Mouse (Mus musculus): Measurements from ENCODE around the gene Snrnp25. TPM values are rescaled to one million over a fixed set of nuclear protein-coding genes. Genes with fewer than 3 reads are reported as not detected.

The Snrnp25 gene
- polyA plus RNA-seq (2015; fragmentation: Nextera tagmentation; extraction: Ambion mirVana), result 56.6 and 61.1 TPM in 2 replicates

DNA sequence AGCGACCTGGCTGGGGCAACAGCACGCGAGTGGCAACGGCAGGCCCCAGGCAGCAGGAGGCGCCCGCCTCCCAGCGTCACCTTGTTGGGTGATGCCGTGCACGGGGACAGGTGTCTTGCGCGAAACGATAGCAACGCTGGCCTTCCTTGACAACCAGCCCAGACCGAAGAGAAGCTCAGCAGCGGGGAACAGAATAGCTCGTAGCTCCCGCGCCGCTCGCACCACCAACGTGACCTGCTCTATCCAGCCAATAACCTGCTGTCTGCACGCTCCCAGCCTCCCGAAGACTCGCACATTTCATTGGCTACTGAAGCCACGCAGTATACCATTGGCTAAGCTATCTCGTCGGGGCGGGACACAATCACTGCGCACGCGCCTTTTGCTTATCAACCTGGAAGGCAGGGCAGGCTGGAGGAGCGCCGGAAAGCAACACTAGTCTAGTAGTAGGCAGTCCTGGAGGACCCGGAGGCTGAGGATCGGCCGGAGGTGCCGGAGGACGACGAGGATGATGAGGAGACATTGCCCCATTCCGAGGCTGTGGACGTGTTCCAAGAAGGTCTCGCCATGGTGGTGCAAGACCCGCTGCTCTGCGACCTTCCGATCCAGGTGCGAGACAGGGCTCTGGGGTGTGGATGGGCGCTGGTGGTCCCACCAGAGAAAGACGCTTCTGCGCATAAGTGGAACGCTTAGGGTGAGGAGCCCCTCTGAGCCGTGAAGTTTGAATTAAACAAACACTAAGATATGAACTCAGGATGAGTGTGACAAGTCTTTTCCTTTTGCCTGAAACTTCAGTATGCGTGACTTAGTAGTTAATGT lies at the start of gene Snrnp25:
Gene Snrnp25, plus strand, starts transcription at position 358 of the 816 bp plus-strand sequence.
- H3K4me1 ChIP-seq (ENCODE audit: insufficient read depth, low read length), result peaks cover 12% of the 10 kb centered on the region
- no peaks in the 10 kb centered on the region for H3K9me3 ChIP-seq (ENCODE audit: low read length)
- peak within 1 kb of the TSS; percentile 81 for H3K4me2 ChIP-seq (replicated peaks; ENCODE audit: low read depth, low read length)
- H3K9ac ChIP-seq (replicated peaks; ENCODE audit: low read length), result peak within 1 kb of the TSS; percentile 83
- no peaks in the 10 kb centered on the region for H3K27me3 ChIP-seq (ENCODE audit: insufficient read depth, low read length)
- H3K27ac ChIP-seq (ENCODE audit: low read length), result no peak within 1 kb of the TSS; the same call in 1 of the 2 replicates
- peak; percentile 100 for ATAC-seq (ENCODE audit: low FRiP score, low TSS enrichment)
- peaks cover 23% of the 10 kb centered on the region for H3K36me3 ChIP-seq (ENCODE audit: insufficient read depth, low read length)
- peak within 1 kb of the TSS; percentile 86 for H3K4me3 ChIP-seq (ENCODE audit: low read length)
- WGBS, result under 1% methylated on average over 52 of the region's 52 CpGs

DNA sequence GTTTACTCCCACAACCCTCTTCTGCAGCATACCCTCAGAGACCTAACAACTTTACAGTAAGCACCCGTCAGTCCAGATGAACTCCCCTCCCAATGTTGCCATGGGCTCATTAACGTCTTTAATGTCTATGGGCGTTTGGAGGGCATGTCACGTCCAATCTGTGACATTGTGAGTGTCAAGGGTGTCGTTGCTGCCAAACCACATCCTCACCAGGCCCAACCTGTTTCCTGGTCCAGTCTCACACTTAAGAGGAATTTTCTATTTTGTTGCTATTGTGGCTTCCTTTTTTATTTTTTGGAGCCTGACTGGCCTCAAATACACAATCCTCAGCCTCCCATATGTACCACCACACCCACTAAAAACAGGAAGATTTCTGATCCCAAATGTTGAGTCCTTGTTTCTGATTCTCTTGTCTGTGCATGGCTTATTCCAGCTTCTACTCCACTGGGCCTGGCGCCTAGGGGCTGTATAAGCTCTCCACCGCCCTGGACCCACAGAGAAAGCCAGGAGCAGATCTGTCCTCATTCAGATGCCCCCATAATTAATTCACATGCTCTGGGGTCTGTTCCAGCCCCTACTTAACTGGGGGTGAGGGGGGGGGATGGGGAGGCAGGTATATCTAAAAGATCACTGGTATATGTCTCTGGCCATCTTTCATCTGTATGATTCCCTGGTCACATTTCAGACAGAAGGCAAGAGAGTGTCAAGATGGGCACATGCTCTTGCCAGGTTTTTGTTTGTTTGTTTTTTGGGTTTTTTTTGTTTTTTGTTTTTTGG lies 48.2 kb upstream of the Snrnp25 start:
- Histone ChIP-seq H3K9ac (replicated peaks; ENCODE audit: low read length) (no peak overlapping the region), H3K9me3 (ENCODE audit: low read length) (no peaks in the 10 kb centered on the region), H3K36me3 (ENCODE audit: insufficient read depth, low read length) (no peaks in the 10 kb centered on the region), H3K4me2 (replicated peaks; ENCODE audit: low read depth, low read length) (no peak overlapping the region), H3K4me1 (ENCODE audit: insufficient read depth, low read length) (0 out of 2 replicates have a peak, but pooled peaks cover 3% of the 10 kb centered on the region), H3K4me3 (ENCODE audit: low read length) (no peak overlapping the region), H3K27me3 (ENCODE audit: insufficient read depth, low read length) (peaks cover 8% of the 10 kb centered on the region; the same call in 1 of the 2 replicates), H3K27ac (ENCODE audit: low read length) (no peak overlapping the region)
- 81% methylated on average over 7 of the region's 7 CpGs for WGBS
- ATAC-seq (ENCODE audit: low FRiP score, low TSS enrichment), result no peak

DNA sequence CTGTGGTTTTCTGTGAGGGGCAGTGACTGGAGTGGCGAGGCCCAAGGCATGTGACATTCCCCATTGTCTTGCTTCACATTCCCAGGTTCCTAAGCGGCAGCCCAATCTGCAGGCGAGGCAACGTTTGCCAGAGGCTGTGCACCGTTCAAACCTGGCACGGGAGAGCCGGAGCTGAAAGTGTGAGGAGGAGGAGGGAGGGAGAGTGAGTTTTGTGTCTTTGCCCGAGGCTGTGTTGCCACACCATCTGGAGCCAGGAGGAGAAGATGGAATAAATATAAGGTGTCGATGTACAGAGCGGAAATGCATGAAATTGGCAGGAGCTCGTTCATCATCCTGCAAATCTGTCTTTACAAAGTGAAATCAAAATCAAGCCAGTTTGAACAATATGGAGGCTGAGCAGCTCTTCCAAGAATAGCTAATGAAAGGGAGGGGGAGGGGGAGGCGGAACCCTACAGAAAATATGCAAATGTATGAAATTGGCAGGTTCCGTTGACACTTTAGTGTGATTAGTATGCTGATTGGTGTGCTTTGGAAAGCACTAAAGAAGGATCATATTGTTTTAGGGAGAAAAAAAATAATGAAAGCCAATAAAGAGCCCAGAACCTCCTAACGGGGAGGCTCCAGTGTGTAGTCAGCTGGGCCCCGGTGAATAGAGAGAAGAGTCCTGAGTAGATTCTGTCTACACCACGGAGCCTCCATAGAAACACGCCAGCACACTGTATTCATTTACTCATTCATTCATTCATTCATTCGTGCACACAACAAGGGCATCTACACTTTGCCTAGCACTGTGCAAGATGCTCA lies 47.2 kb upstream of the Snrnp25 start:
- ATAC-seq (ENCODE audit: low FRiP score, low TSS enrichment), result no peak
- no peak overlapping the region for H3K4me2 ChIP-seq (replicated peaks; ENCODE audit: low read depth, low read length)
- H3K9ac ChIP-seq (replicated peaks; ENCODE audit: low read length), result no peak overlapping the region

DNA sequence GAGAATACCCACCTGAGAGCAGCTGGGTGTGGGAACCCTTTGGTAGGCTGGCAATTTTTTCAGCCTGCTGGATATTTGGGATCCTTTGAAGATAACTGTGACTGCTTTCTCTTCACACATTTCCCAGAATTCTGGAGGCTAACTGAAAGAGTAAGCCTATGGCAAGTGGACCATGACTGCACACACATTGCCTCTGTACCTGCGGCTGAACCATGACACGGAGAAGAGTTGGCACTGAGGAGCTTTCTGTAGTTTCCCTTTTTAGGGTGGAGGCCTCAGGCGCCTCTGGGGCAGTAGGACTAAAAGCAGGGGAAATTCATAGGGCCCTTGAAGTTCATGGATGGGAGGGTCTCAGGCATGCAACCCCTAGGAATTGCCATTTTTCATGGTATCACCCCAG lies 46.0 kb upstream of the Snrnp25 start:
- peaks cover 8% of the 10 kb centered on the region; the same call in 1 of the 2 replicates for H3K27me3 ChIP-seq (ENCODE audit: insufficient read depth, low read length)
- H3K4me1 ChIP-seq (ENCODE audit: insufficient read depth, low read length), result 0 out of 2 replicates have a peak, but pooled peaks cover 4% of the 10 kb centered on the region
- no peaks in the 10 kb centered on the region for H3K9me3 ChIP-seq (ENCODE audit: low read length)
- H3K4me2 ChIP-seq (replicated peaks; ENCODE audit: low read depth, low read length), result no peak overlapping the region
- H3K27ac ChIP-seq (ENCODE audit: low read length), result no peak overlapping the region
- ATAC-seq (ENCODE audit: low FRiP score, low TSS enrichment), result no peak
- no peak overlapping the region for H3K4me3 ChIP-seq (ENCODE audit: low read length)
- 66% methylated on average over 3 of the region's 3 CpGs for WGBS
- H3K9ac ChIP-seq (replicated peaks; ENCODE audit: low read length), result no peak overlapping the region
- H3K36me3 ChIP-seq (ENCODE audit: insufficient read depth, low read length), result no peaks in the 10 kb centered on the region

More for the DNA sequence above, 47.2 kb upstream of the Snrnp25 start:
- H3K27ac ChIP-seq (ENCODE audit: low read length), result no peak overlapping the region
- H3K4me3 ChIP-seq (ENCODE audit: low read length), result no peak overlapping the region
- WGBS, result 67% methylated on average over 18 of the region's 18 CpGs
- 0 out of 2 replicates have a peak, but pooled peaks cover 4% of the 10 kb centered on the region for H3K4me1 ChIP-seq (ENCODE audit: insufficient read depth, low read length)
- peaks cover 8% of the 10 kb centered on the region; the same call in 1 of the 2 replicates for H3K27me3 ChIP-seq (ENCODE audit: insufficient read depth, low read length)
- H3K9me3 ChIP-seq (ENCODE audit: low read length), result no peaks in the 10 kb centered on the region
- H3K36me3 ChIP-seq (ENCODE audit: insufficient read depth, low read length), result no peaks in the 10 kb centered on the region

DNA sequence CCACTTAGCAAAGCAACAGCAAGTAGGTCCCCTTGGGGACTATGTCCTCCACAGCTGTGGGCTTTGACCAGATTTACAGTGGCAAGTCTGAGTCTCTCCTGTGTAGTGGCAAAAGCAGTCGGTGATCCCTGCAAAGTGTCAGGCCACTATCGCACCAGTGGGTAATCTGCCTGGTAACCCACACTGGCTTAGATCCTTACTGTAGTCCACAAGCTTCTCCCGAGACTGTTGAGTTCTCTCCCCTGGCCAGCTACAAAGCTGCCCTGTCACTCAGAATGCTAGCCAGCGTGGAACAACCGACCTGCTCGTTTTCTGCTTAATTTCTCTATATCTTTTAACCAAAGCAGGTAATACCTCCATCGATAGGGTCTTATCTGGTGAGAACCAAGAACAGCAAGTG lies 44.9 kb upstream of the Snrnp25 start:
- 73% methylated on average over 7 of the region's 7 CpGs for WGBS
- Histone ChIP-seq H3K4me2 (replicated peaks; ENCODE audit: low read depth, low read length) (no peak overlapping the region), H3K4me1 (ENCODE audit: insufficient read depth, low read length) (0 out of 2 replicates have a peak, but pooled peaks cover 4% of the 10 kb centered on the region), H3K9me3 (ENCODE audit: low read length) (no peaks in the 10 kb centered on the region), H3K4me3 (ENCODE audit: low read length) (no peak overlapping the region), H3K9ac (replicated peaks; ENCODE audit: low read length) (no peak overlapping the region), H3K27me3 (ENCODE audit: insufficient read depth, low read length) (peaks cover 8% of the 10 kb centered on the region; the same call in 1 of the 2 replicates), H3K27ac (ENCODE audit: low read length) (no peak overlapping the region), H3K36me3 (ENCODE audit: insufficient read depth, low read length) (no peaks in the 10 kb centered on the region)
- no peak for ATAC-seq (ENCODE audit: low FRiP score, low TSS enrichment)

DNA sequence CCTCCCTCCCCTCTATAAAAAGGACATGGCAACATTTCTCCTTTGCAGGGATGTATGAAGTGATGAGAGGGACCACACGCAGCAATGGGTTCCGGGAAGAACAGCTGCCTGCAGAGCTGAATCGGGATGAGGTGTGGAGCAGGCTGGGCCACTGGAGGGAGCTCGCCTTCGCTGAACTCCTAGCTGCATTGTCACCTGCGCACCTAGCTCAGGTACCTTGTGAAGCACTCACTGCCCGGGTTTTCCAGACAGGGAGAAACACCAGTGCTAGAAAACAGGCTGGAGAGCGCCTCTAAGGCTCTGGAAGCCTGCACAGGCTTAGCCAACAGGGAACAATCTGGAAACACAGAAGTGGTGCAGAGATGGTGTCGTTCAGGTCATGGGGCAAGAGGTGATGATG lies 43.7 kb upstream of the Snrnp25 start:
- H3K9me3 ChIP-seq (ENCODE audit: low read length), result no peaks in the 10 kb centered on the region
- H3K27ac ChIP-seq (ENCODE audit: low read length), result no peak overlapping the region
- peaks cover 8% of the 10 kb centered on the region; the same call in 1 of the 2 replicates for H3K27me3 ChIP-seq (ENCODE audit: insufficient read depth, low read length)
- 0 out of 2 replicates have a peak, but pooled peaks cover 4% of the 10 kb centered on the region for H3K4me1 ChIP-seq (ENCODE audit: insufficient read depth, low read length)
- peak overlapping the region; percentile 61 for H3K4me2 ChIP-seq (replicated peaks; ENCODE audit: low read depth, low read length)
- H3K36me3 ChIP-seq (ENCODE audit: insufficient read depth, low read length), result no peaks in the 10 kb centered on the region
- H3K4me3 ChIP-seq (ENCODE audit: low read length), result no peak overlapping the region
- ATAC-seq (ENCODE audit: low FRiP score, low TSS enrichment), result peak; percentile 18; the same call in 1 of the 2 replicates
- 5% methylated on average over 9 of the region's 9 CpGs for WGBS
- no peak overlapping the region for H3K9ac ChIP-seq (replicated peaks; ENCODE audit: low read length)

DNA sequence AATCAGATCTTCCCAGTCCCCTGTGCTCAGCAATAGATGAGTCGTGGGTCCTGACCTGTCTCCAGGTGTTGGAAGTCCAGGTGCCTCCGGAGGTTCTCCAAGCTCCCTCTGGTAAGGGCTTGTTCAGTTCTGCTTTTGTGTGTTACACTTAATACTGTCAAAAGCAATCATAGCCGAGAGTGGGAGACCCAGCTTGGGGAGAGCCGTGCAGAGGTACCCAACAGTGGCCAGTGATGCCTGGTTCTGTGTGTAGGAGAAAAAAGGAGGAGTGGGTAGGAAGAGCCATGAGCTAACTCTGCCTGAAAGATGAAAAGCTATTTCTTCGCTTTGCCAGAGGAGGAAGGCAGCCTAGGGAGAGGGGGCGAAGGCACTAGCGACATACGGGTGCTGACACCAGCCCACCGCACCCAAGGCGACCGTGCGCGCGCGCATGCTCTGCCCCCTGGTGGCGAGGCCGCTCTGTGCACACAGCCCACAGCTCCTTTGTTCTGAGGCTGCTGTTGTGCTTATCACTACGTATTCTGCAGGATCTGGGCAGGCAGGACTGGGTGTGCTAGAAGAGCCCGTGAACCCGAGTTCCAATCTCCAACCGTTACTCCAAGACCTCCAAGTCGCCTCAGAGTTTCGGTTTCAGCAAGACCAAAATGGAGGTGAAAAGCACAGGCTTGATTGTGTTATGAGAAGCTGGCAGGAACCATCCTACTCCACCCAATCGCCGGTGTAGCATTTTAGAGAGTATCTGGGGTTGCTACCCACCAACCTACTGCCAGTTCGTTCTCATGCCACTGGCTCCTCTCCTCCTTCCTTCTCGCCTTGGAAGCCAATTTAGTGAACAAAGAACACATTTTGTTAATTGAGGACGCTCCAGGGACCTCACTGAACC lies 43.1 kb upstream of the Snrnp25 start:
- 15% methylated on average over 28 of the region's 28 CpGs for WGBS
- peak overlapping the region; percentile 61 for H3K4me2 ChIP-seq (replicated peaks; ENCODE audit: low read depth, low read length)
- H3K9me3 ChIP-seq (ENCODE audit: low read length), result no peaks in the 10 kb centered on the region

DNA sequence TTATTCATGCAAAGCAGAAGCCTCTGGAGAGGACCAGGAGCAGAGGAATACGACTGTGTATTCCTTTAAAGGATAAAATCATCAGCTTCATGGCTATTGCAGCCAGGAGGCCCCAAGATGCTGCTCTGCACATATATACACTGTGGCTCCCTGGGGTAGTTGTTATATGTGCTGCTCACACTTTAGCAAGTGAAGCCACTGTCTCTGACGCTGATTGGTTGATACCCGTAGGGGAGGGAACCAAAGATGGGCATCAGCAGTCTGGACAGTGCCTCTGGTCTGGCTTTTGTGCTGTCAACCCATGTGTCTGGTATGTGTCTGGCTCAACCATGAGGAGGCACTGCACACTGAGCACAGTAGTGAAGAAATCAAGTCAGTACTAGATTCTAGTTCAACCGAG lies 38.5 kb upstream of the Snrnp25 start:
- H3K9me3 ChIP-seq (ENCODE audit: low read length), result peaks cover 3% of the 10 kb centered on the region; the same call in 1 of the 2 replicates
- 79% methylated on average over 4 of the region's 4 CpGs for WGBS
- H3K9ac ChIP-seq (replicated peaks; ENCODE audit: low read length), result no peak overlapping the region
- H3K36me3 ChIP-seq (ENCODE audit: insufficient read depth, low read length), result no peaks in the 10 kb centered on the region
- no peak for ATAC-seq (ENCODE audit: low FRiP score, low TSS enrichment)
- H3K4me2 ChIP-seq (replicated peaks; ENCODE audit: low read depth, low read length), result no peak overlapping the region
- no peaks in the 10 kb centered on the region for H3K27me3 ChIP-seq (ENCODE audit: insufficient read depth, low read length)
- H3K4me1 ChIP-seq (ENCODE audit: insufficient read depth, low read length), result 0 out of 2 replicates have a peak, but pooled peaks cover 4% of the 10 kb centered on the region
- H3K4me3 ChIP-seq (ENCODE audit: low read length), result no peak overlapping the region
- H3K27ac ChIP-seq (ENCODE audit: low read length), result no peak overlapping the region

More for the DNA sequence above, 43.1 kb upstream of the Snrnp25 start:
- Histone ChIP-seq H3K9ac (replicated peaks; ENCODE audit: low read length) (peak overlapping the region; percentile 66), H3K4me3 (ENCODE audit: low read length) (peak overlapping the region; percentile 36), H3K4me1 (ENCODE audit: insufficient read depth, low read length) (0 out of 2 replicates have a peak, but pooled peaks cover 4% of the 10 kb centered on the region), H3K36me3 (ENCODE audit: insufficient read depth, low read length) (no peaks in the 10 kb centered on the region), H3K27ac (ENCODE audit: low read length) (no peak overlapping the region), H3K27me3 (ENCODE audit: insufficient read depth, low read length) (peaks cover 8% of the 10 kb centered on the region; the same call in 1 of the 2 replicates)
- peak; percentile 93 for ATAC-seq (ENCODE audit: low FRiP score, low TSS enrichment)
